Mouse (Mus musculus) stomach, postnatal 0 days (tissue): ENCODE measurements around the gene Grb10.

Experiments used
- CTCF ChIP-seq: IDR thresholded peaks from 2 replicates; pipeline ENCODE4 v1.5.1; 2016; ENCODE audit warnings: antibody characterized with exemption, low read depth, mild to moderate bottlenecking, moderate library complexity
- EP300 ChIP-seq: optimal IDR thresholded peaks from 2 replicates; pipeline ENCODE3; 2016; ENCODE audit warnings: antibody characterized with exemption

DNA sequence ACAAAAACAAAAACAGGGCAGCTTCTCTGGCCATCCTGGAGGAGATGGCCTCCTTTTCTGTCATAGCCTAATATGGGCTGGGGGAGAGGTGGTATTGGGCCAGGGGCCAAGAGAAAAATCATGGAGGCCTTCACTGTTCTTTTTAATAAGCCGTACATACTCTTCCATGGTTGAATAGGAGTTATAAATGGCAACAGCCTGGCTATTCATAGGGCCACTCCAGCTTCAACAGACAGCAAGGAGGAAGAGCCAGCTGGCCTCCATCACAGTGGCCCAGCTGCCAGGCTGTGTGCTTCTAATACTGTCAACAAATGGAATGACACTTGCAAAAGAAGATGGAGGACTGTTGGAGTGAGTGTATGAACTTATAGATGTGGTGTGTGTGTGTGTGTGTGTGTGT is 41.4 kb downstream of the Grb10 start:
- TF ChIP-seq CTCF (no peak), EP300 (no peak)
